16 mouse cellular contexts compared by ENCODE assay signal in genomic region chr4:119962066-119962465, GRCm38 (mm10).
A peak's percentile ranks its signal among the peaks of the same experiment; 100 is the strongest.
DNase-seq lines count a peak whose midpoint lies in the region; ATAC-seq and TF ChIP-seq lines count a peak whose summit lies in the region.
"Had no signal": no experiment of that assay in that cellular context is flagged by ENCODE, and none has a peak within 500 bp of the region (broad histone marks: within the 10 kb centered on the region; RNA-seq: fewer than 3 reads in every experiment).

No protein-coding gene starts in this region.

- H3K4me3 ChIP-seq in layer of hippocampus, adult 2 months = no peak overlapping the region
- no peak overlapping the region for H3K4me3 ChIP-seq in cortical plate, adult 2 months (ENCODE audit: insufficient read depth, low read length)
- no peak overlapping the region for H3K4me3 ChIP-seq in forebrain, embryonic 15.5 days
- H3K4me3 ChIP-seq: embryonic facial prominence, embryonic 12.5 days; hindbrain, embryonic 12.5 days had no signal

- H3K4me2 ChIP-seq in forebrain, embryonic 15.5 days (replicated peaks) = no peak overlapping the region
- H3K4me2 ChIP-seq: embryonic facial prominence, embryonic 12.5 days; hindbrain, embryonic 12.5 days; midbrain, embryonic 11.5 days had no signal

- H3K36me3 ChIP-seq in forebrain, embryonic 15.5 days = no peaks in the 10 kb centered on the region
- H3K36me3 ChIP-seq: embryonic facial prominence, embryonic 12.5 days; hindbrain, embryonic 12.5 days had no signal

- DNase-seq in CD4-positive, CD25-positive, alpha-beta regulatory T cell, adult 2 months (ENCODE audit: low read depth, low spot score) = peak; percentile 32
- no peak for DNase-seq in layer of hippocampus, adult 2 months (ENCODE audit: low spot score in 2 of 2)
- no peak for DNase-seq in layer of hippocampus, adult 8-10 months (ENCODE audit: low spot score in 2 of 2)
- DNase-seq in lung, postnatal 36 days = peak; percentile 37
- no peak for DNase-seq in lung, postnatal 4 days
- DNase-seq: adrenal gland, postnatal 10 days; cerebellum, adult 18-20 months; right cerebral cortex, postnatal 25 days had no signal

- no peak overlapping the region for H3K27ac ChIP-seq in layer of hippocampus, adult 2 months
- no peak overlapping the region for H3K27ac ChIP-seq in cortical plate, adult 2 months (ENCODE audit: insufficient read depth, low read length)
- no peak overlapping the region for H3K27ac ChIP-seq in forebrain, embryonic 15.5 days (replicated peaks)
- H3K27ac ChIP-seq: embryonic facial prominence, embryonic 12.5 days; hindbrain, embryonic 12.5 days had no signal

- no peak overlapping the region for H3K9ac ChIP-seq in forebrain, embryonic 15.5 days (replicated peaks)
- H3K9ac ChIP-seq: embryonic facial prominence, embryonic 12.5 days; hindbrain, embryonic 12.5 days had no signal

- no peaks in the 10 kb centered on the region for H3K9me3 ChIP-seq in forebrain, embryonic 15.5 days
- H3K9me3 ChIP-seq: embryonic facial prominence, embryonic 12.5 days; hindbrain, embryonic 12.5 days had no signal

- TF ChIP-seq POLR2A in cortical plate, adult 2 months (IDR thresholded peaks at IDR 0.05; ENCODE audit: extremely low read depth, insufficient read depth, low read length) = no peak

- ATAC-seq in CD4-positive, CD25-positive, alpha-beta regulatory T cell, adult 4 months = no peak
- ATAC-seq in forebrain, embryonic 15.5 days (replicated peaks) = no peak
- ATAC-seq: forebrain, embryonic 16.5 days; inflammation-experienced regulatory T-cells, adult 6 months had no signal

- peaks cover 24% of the 10 kb centered on the region for H3K4me1 ChIP-seq in cortical plate, adult 2 months (ENCODE audit: control insufficient read depth, insufficient read depth, low read length)
- no peaks in the 10 kb centered on the region for H3K4me1 ChIP-seq in forebrain, embryonic 15.5 days

- WGBS in forebrain, embryonic 15.5 days = 84% methylated on average over 5 of the region's 5 CpGs

- TF ChIP-seq CTCF in layer of hippocampus, adult 2 months (conservative IDR thresholded peaks at IDR 0.05) = peak; percentile 60
- TF ChIP-seq CTCF in cortical plate, adult 2 months (IDR thresholded peaks at IDR 0.05; ENCODE audit: extremely low read depth, insufficient read depth, low read length) = peak; percentile 26; the same call in 1 of the 2 replicates

- no peaks in the 10 kb centered on the region for H3K27me3 ChIP-seq in forebrain, embryonic 15.5 days
- H3K27me3 ChIP-seq: embryonic facial prominence, embryonic 12.5 days; hindbrain, embryonic 12.5 days had no signal

Comparison
In these comparisons a context has a peak if more than half of its experiments do, and no peak if none do; other contexts are left out.
1. DNase-seq: peak in CD4-positive, CD25-positive, alpha-beta regulatory T cell, adult 2 months (single experiment) and lung, postnatal 36 days (single experiment); none in layer of hippocampus, adult 2 months (0 of 2), layer of hippocampus, adult 8-10 months (0 of 2) and lung, postnatal 4 days (0 of 2).